Mouse (Mus musculus) neutrophil, adult 5-6 weeks (primary cell): Measurements from ENCODE around the gene Gm20388. TPM values are rescaled to one million over a fixed set of nuclear protein-coding genes. Genes with fewer than 3 reads are reported as not detected.

ENCODE experiments used
- ATAC-seq: fragments of 151-379, 151-347 bp; 2 replicates; pipeline ENCODE4 v1.8.0; 2017; ENCODE audit warnings: mild to moderate bottlenecking, moderate TSS enrichment; ENCODE audit not compliant: insufficient number of reproducible peaks, poor library complexity, low FRiP score, severe bottlenecking; ENCODE audit errors: extremely low read depth
- total RNA-seq: library from RNA; stranded (forward); fragments of 200-1000 nt; gene quantifications from 2 replicates; pipeline ENCODE4 v1.2.3, GENCODE M21; 2017

Gene Gm20388
- total RNA-seq, 1 experiment from 2014 or later: 10.8 TPM

- no peak for ATAC-seq
Measured at GRCm38 (mm10) chr8:122064353-122064752, 2153.7 kb downstream of the Gm20388 start.

- ATAC-seq: no peak
Measured at GRCm38 (mm10) chr8:122067783-122068505, 2157.3 kb downstream of the Gm20388 start.

- ATAC-seq: no peak
Measured at GRCm38 (mm10) chr8:122068609-122069008, 2158.0 kb downstream of the Gm20388 start.

- ATAC-seq: no peak
Measured at GRCm38 (mm10) chr8:122069281-122069680, 2158.6 kb downstream of the Gm20388 start.

- no peak for ATAC-seq
Measured at GRCm38 (mm10) chr8:122071193-122071592, 2160.6 kb downstream of the Gm20388 start.

GRCm38 (mm10) chr8:122073964-122074363 lies 2163.3 kb downstream of the Gm20388 start:
- no peak for ATAC-seq

- ATAC-seq: no peak
Measured at GRCm38 (mm10) chr8:122074442-122074841, 2163.8 kb downstream of the Gm20388 start.

GRCm38 (mm10) chr8:122074977-122075376 lies 2164.3 kb downstream of the Gm20388 start:
- ATAC-seq: no peak

- ATAC-seq: no peak
Measured at GRCm38 (mm10) chr8:122076183-122076842, 2165.7 kb downstream of the Gm20388 start.

GRCm38 (mm10) chr8:122078321-122078720 lies 2167.7 kb downstream of the Gm20388 start:
- no peak for ATAC-seq

- no peak for ATAC-seq
Measured at GRCm38 (mm10) chr8:122079093-122079492, 2168.5 kb downstream of the Gm20388 start.

- ATAC-seq: no peak
Measured at GRCm38 (mm10) chr8:122080347-122080746, 2169.7 kb downstream of the Gm20388 start.

- no peak for ATAC-seq
Measured at GRCm38 (mm10) chr8:122083401-122083800, 2172.8 kb downstream of the Gm20388 start.

- ATAC-seq: no peak
Measured at GRCm38 (mm10) chr8:122084145-122084544, 2173.5 kb downstream of the Gm20388 start.

- ATAC-seq: no peak
Measured at GRCm38 (mm10) chr8:122084726-122085410, 2174.2 kb downstream of the Gm20388 start.

- ATAC-seq: no peak
Measured at GRCm38 (mm10) chr8:122086064-122086463, 2175.4 kb downstream of the Gm20388 start.

GRCm38 (mm10) chr8:122088631-122089030 lies 2178.0 kb downstream of the Gm20388 start:
- ATAC-seq: no peak

GRCm38 (mm10) chr8:122089186-122089700 lies 2178.6 kb downstream of the Gm20388 start:
- no peak for ATAC-seq

GRCm38 (mm10) chr8:122092476-122092875 lies 2181.8 kb downstream of the Gm20388 start:
- ATAC-seq: no peak

GRCm38 (mm10) chr8:122098766-122099165 lies 2188.1 kb downstream of the Gm20388 start:
- no peak for ATAC-seq
